Mouse (Mus musculus) heart, postnatal 25 days (tissue): ENCODE data around the gene Aarsd1. TPM values are rescaled to one million over a fixed set of nuclear protein-coding genes. Genes with fewer than 3 reads are reported as not detected.
A peak's percentile ranks its signal among the peaks of the same experiment; 100 is the strongest.
"Not testable (repeated sequence)": the region's sequence is repeated elsewhere in the genome, so short reads cannot be mapped to it uniquely, and the experiment has no call there.

Experiments used
- DNase-seq: peaks from one replicate; pipeline ENCODE4 v3.0.0; 2022; ENCODE audit warnings: low spot score
- intact Hi-C: fragments of 180-260 bp; cut with DNase I; formaldehyde crosslinking; loops from one replicate; pipeline ENCODE4 v1.15.1; 2025
- microRNA-seq: library from miRNA; unstranded; fragments of <30 nt; microRNA quantifications from one replicate; pipeline ENCODE4 v1.2.0, GENCODE M21; 2022
- total RNA-seq, 2 experiments: library from RNA; stranded (reverse); gene quantifications; 2 replicates each; pipeline ENCODE4 v1.2.3; 2021

Gene Aarsd1
- total RNA-seq, 2 experiments from 2014 or later = 20.7 to 22.8 TPM

GRCm38 (mm10) chr11:101416433-101417100 is 848 bp downstream of the Aarsd1 start:
- intact Hi-C loops = no loop called here
- DNase-seq = no peak

DNA sequence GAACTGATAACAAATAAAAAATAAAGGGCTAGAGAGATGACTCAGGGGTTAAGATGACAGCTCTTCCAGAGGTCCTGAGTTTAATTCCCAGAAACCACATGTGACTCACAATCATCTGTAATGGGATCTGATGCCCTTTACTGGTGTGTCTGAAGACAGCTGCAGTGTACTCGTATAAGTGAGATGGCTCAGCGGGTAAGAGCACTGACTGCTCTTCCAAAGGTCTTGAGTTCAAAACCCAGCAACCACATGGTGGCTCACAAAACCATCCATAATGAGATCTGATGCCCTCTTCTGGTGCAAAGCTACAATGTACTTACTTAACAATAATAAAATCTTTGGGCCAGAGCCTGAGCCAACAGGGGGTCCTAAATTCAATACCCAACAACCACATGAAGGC is 2.1 kb downstream of the Aarsd1 start:
- intact Hi-C loops = no loop called here
- DNase-seq = no peak

DNA sequence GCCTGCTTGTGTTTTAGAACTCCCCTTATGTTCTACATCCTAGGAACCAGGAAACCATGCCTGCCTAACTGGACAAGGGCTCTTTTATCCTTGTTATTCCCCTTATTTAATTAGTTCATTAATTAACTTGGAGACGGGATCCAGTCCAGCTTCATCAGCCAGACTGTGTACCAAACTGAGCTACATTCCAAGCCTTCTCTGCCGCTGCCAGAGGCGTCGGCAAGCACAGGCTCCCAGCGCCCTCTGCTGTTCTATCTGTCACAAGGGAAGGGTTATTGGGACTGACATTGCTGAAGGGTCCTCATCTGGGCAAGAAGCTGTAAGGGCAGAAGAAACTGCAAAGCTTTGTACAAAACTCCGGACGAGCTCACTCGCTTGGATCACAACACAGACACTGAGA is 22.3 kb downstream of the Aarsd1 start:
- intact Hi-C loops = loop anchor here (1.0 to 5.0 kb wide), 2 partner anchors 72 to 183 kb away; no protein-coding TSS in a partner anchor

GRCm38 (mm10) chr11:101381817-101382216 is 35.6 kb downstream of the Aarsd1 start:
- intact Hi-C loops = no loop called here
- DNase-seq = no peak

More for the DNA sequence above, 22.3 kb downstream of the Aarsd1 start:
- DNase-seq = peak; percentile 49

- no peak for DNase-seq
- intact Hi-C loops = no loop called here
Observed at GRCm38 (mm10) chr11:101378926-101379325, 38.5 kb downstream of the Aarsd1 start.

GRCm38 (mm10) chr11:101378196-101378595 is 39.2 kb downstream of the Aarsd1 start:
- DNase-seq, intact Hi-C loops: not testable (repeated sequence)

DNA sequence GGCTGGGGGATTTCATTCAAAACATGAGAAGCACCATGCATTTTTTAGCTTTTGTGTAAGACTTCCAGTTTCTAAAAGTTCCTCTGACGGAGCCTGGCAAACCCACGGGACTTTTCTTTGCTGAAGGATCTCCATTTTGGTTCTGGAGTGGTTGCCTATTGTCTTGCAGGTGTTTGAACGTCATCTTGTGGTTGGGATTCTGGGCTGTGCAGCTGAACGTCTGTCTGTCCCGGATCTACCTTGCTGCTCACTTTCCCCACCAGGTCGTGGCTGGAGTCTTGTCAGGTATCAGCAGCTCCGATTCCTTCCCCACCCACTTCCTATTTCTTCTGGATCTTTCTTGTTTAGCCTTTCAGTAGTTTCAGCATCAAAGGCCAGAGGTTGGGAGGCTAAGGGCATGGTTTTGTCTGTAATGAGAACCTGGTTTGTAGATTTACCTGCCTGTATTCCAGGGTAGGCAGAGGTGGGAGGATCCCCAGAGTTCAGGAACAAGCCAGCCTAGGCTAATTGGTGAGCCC is 42.9 kb downstream of the Aarsd1 start:
- no peak for DNase-seq
- intact Hi-C loops = no loop called here

GRCm38 (mm10) chr11:101370141-101370540 is 47.3 kb downstream of the Aarsd1 start:
- intact Hi-C loops = no loop called here
- no peak for DNase-seq

DNA sequence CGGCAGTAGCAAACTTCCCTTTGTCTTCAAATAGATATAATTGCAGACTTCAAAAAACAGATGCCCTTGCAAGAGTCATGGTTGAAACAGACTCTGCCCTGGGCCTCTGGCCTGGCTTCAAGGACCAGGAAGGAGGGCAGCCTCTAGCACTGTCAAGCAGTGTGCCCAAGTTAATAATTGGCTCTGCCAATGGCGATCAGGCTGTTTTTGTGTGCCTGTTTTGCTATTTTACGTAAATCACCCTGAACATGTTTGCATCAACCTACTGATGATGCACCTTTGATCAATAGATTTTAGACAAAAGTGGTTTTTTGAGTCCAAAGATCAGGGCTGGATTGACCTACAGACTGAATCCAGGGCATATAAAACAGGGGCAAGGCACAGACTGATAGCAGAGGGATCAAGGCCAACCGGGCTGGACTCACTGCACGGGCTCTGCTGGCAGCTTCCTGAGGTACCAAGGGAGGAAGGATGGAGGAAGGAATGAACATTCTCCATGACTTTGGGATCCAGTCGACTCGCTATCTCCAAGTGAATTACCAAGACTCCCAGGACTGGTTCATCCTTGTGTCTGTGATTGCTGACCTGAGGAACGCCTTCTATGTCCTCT is 50.0 kb downstream of the Aarsd1 start, which contains the start of gene G6pc:
Gene G6pc (plus strand): TSS at position 236 of the 610 bp plus-strand sequence.
- no peak for DNase-seq
- intact Hi-C loops = no loop called here

- DNase-seq = no peak
- intact Hi-C loops = no loop called here
Observed at GRCm38 (mm10) chr11:101364531-101364931, 52.9 kb downstream of the Aarsd1 start.

GRCm38 (mm10) chr11:101360651-101361113 is 56.7 kb downstream of the Aarsd1 start:
- intact Hi-C loops = loop anchor here (2.0 kb wide), 1 partner anchor 32 kb away; no protein-coding TSS in a partner anchor
- peak; percentile 35 for DNase-seq

DNA sequence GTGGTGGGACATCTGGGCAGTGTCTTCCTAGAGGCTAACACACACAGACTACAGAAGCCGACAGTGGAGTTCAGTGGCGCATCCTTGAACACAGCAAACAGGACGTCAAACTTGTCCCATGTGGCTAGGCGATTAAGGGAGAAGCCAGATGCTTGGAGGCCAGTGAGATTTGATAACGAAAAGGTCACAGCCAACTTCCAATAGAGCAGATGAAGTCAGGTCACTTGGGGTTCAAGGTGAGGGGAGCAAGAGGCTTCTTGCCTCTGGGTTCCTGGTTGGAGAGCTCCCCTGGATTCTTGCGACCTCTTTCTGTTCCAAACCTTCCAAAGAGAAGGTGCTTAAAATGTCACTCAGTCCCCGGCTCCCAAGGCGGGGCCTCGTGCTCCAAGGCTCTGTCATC is 57.6 kb downstream of the Aarsd1 start:
- intact Hi-C loops = loop anchor here (2.0 kb wide), 1 partner anchor 31 kb away; no protein-coding TSS in a partner anchor
- no peak for DNase-seq

DNA sequence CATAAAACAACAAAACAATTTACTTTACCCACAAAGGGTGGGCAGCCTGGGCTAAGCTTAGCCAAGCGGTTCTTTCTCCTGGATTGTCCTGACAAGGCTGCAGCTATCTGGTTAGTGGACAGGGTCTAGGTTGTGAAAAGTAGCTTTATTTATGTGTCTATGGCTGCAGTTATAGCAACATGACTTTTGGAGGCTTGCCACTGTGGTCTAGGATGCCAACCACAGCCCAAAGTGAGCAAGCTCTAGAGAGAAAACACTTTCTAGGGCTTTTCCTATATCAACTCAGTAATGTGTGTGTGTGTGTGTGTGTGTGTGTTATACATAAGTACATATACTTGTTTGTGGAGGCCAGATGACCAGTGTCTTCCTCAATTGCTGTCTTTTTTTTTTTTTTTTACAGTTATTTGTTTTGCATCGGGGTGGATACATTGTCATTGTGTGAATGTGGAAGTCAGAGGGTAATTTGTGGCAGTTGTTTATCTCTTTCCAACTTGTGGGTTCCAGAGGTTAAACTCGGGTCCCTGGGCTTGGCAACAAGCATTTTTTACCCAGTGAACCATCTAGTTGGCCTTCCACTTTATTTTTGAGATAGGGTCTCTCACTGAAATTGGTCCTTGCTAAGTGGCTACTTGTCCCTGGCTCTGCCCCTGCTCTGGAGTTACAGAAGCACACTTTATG is 59.8 kb downstream of the Aarsd1 start:
- no peak for DNase-seq

More for the DNA sequence above, 59.8 kb downstream of the Aarsd1 start:
- intact Hi-C loops = no loop called here

Small RNA genes within 50 kb of the gene (microRNA-seq; reads per million reads assigned to microRNA genes)
- gene Mir6929 = 8.3 reads per million, percentile 22 among the genes with 10 or more reads in this experiment

Other genes starting within 250 kb of the Aarsd1 start
- 1 to 10 TPM; 1.7 to 2.4 TPM for gene Cntnap1, start 247.1 kb downstream of the Aarsd1 start, total RNA-seq
- 10 to 100 TPM; 24.5 to 28.5 TPM for gene Plekhh3, start 246.3 kb downstream of the Aarsd1 start, total RNA-seq
- under 1 TPM in 1 of 2 experiments, not detected in 1; 0.14 TPM for gene Ccr10, start 242.2 kb downstream of the Aarsd1 start, total RNA-seq
- gene Ezh1, start 191.2 kb downstream of the Aarsd1 start, total RNA-seq = 10 to 100 TPM; 26.0 to 30.4 TPM
- 100 to 1,000 TPM in 1 of 2 experiments, 10 to 100 TPM in 1; 80.9 to 123 TPM for gene Ramp2, start 171.6 kb downstream of the Aarsd1 start, total RNA-seq
- 10 to 100 TPM; 78.2 to 85.0 TPM for gene Vps25, start 163.9 kb downstream of the Aarsd1 start, total RNA-seq
- gene Wnk4, start 157.0 kb downstream of the Aarsd1 start, total RNA-seq = 10 to 100 TPM in 1 of 2 experiments, 1 to 10 TPM in 1; 9.6 to 14.6 TPM
- gene Cntd1, start 138.6 kb downstream of the Aarsd1 start, total RNA-seq = under 1 TPM; 0.10 to 0.28 TPM
- gene Coa3, start 138.5 kb downstream of the Aarsd1 start, total RNA-seq = 10 to 100 TPM; 89.0 to 96.9 TPM
- 100 to 1,000 TPM in 1 of 2 experiments, 10 to 100 TPM in 1; 92.8 to 102 TPM for gene Becn1, start 115.3 kb downstream of the Aarsd1 start, total RNA-seq
- gene Psme3, start 101.4 kb downstream of the Aarsd1 start, total RNA-seq = 10 to 100 TPM; 80.6 to 88.8 TPM
- gene Aoc2, start 92.6 kb downstream of the Aarsd1 start, total RNA-seq = 1 to 10 TPM; 1.8 to 2.2 TPM
- gene Aoc3, start 87.0 kb downstream of the Aarsd1 start, total RNA-seq = 10 to 100 TPM; 13.9 to 18.5 TPM
- not detected for gene G6pc, start 50.1 kb downstream of the Aarsd1 start, total RNA-seq
- 1 to 10 TPM; 8.5 to 9.1 TPM for gene Gm27029, start 7.2 kb upstream of the Aarsd1 start, total RNA-seq
- gene Rundc1, start 7.5 kb upstream of the Aarsd1 start, total RNA-seq = 10 to 100 TPM; 10.4 to 11.2 TPM
- 10 to 100 TPM; 69.0 to 80.2 TPM for gene Ptges3l, start 7.7 kb upstream of the Aarsd1 start, total RNA-seq
- gene Rpl27, start 24.7 kb upstream of the Aarsd1 start, total RNA-seq = 10 to 100 TPM; 46.7 to 56.2 TPM
- gene Ifi35, start 30.8 kb upstream of the Aarsd1 start, total RNA-seq = 10 to 100 TPM; 12.0 to 13.7 TPM
- gene Rnd2, start 47.4 kb upstream of the Aarsd1 start, total RNA-seq = 1 to 10 TPM; 5.7 to 6.2 TPM
- 10 to 100 TPM; 21.6 to 25.5 TPM for gene Vat1, start 48.6 kb upstream of the Aarsd1 start, total RNA-seq
- under 1 TPM; 0.45 to 0.81 TPM for gene Brca1, start 134.3 kb upstream of the Aarsd1 start, total RNA-seq
- 100 to 1,000 TPM in 1 of 2 experiments, 10 to 100 TPM in 1; 89.9 to 101 TPM for gene Nbr1, start 134.5 kb upstream of the Aarsd1 start, total RNA-seq
- gene Tmem106a, start 164.6 kb upstream of the Aarsd1 start, total RNA-seq = 1 to 10 TPM; 3.6 to 3.8 TPM
- not detected for gene Gm11634, start 181.6 kb upstream of the Aarsd1 start, total RNA-seq
- gene Rdm1, start 209.6 kb upstream of the Aarsd1 start, total RNA-seq = 10 to 100 TPM; 39.1 to 39.3 TPM
- 10 to 100 TPM; 21.6 to 31.0 TPM for gene Arl4d, start 247.9 kb upstream of the Aarsd1 start, total RNA-seq